Mouse (Mus musculus) lung, postnatal 0 days (tissue): ENCODE data around the gene Gm16181. TPM values are rescaled to one million over a fixed set of nuclear protein-coding genes. Genes with fewer than 3 reads are reported as not detected.

ENCODE experiments used
- ATAC-seq: fragments of 200-750 bp; cut with Nextera tagmentation; 2 replicates; pipeline ENCODE4 v1.8.0; 2017; ENCODE audit warnings: moderate library complexity
- DNase-seq: peaks from one replicate; pipeline ENCODE4 v3.0.0-alpha.2; 2016; ENCODE audit warnings: low spot score
- H3K27ac ChIP-seq: fragments of 300-500 bp; sonication (generic); 2 replicates; pipeline ENCODE4 v1.5.1; 2014; ENCODE audit warnings: antibody characterized with exemption, mild to moderate bottlenecking, low read length, mixed read lengths
- H3K27me3 ChIP-seq: fragments of 300-500 bp; sonication (generic); replicated peaks from 2 replicates; pipeline ENCODE4 v1.6.1; 2014; ENCODE audit warnings: low read length, mixed read lengths; ENCODE audit not compliant: insufficient read depth
- H3K36me3 ChIP-seq: fragments of 300-500 bp; sonication (generic); 2 replicates; pipeline ENCODE4 v1.6.1; 2014; ENCODE audit warnings: low read length, mixed read lengths; ENCODE audit not compliant: insufficient read depth
- H3K4me1 ChIP-seq: fragments of 300-500 bp; sonication (generic); 2 replicates; pipeline ENCODE4 v1.6.1; 2014; ENCODE audit warnings: antibody characterized with exemption, low read depth, low read length, mixed read lengths; ENCODE audit not compliant: insufficient read depth
- H3K4me2 ChIP-seq: fragments of 300-500 bp; sonication (generic); replicated peaks from 2 replicates; pipeline ENCODE4 v1.6.1; 2014; ENCODE audit warnings: low read depth, mild to moderate bottlenecking, low read length, moderate library complexity, mixed read lengths
- H3K4me3 ChIP-seq: fragments of 300-500 bp; sonication (generic); 2 replicates; pipeline ENCODE4 v1.5.1; 2014; ENCODE audit warnings: low read depth, low read length
- H3K9ac ChIP-seq: fragments of 300-500 bp; sonication (generic); replicated peaks from 2 replicates; pipeline ENCODE4 v1.6.1; 2014; ENCODE audit warnings: low read depth, mild to moderate bottlenecking
- H3K9me3 ChIP-seq: fragments of 300-500 bp; sonication (generic); 2 replicates; pipeline ENCODE4 v1.6.1; 2016; ENCODE audit warnings: low read length, mixed read lengths
- CTCF ChIP-seq: IDR thresholded peaks from 2 replicates; pipeline ENCODE4 v1.5.1; 2016; ENCODE audit warnings: antibody characterized with exemption, mild to moderate bottlenecking
- EP300 ChIP-seq: IDR thresholded peaks from 2 replicates; pipeline ENCODE4 v1.6.1; 2016; ENCODE audit warnings: antibody characterized with exemption, mild to moderate bottlenecking, control low read depth
- WGBS: fragments of 180-500 bp; shearing (Covaris S2); extraction: QIAGEN DNeasy Blood & Tissue Kit; methylation state at CpG from one replicate; pipeline ENCODE4 v1.1.7; 2014; 5-methylcytosine and 5-hydroxymethylcytosine counted together
- polyA plus RNA-seq: library from polyadenylated mRNA; unstranded; fragments of >200 nt; fragmentation: Nextera tagmentation; extraction: Ambion mirVana; gene quantifications from 2 replicates; pipeline ENCODE4 v1.2.1, GENCODE M21; 2015

Gene Gm16181
- polyA plus RNA-seq, 1 experiment from 2014 or later, result not detected

GRCm38 (mm10) chr17:35195631-35196320 lies 24.9 kb upstream of the Gm16181 start:
- peak; percentile 91 for ATAC-seq
- peak overlapping the region; percentile 75 for H3K4me2 ChIP-seq

GRCm38 (mm10) chr17:35196321-35196641 lies 24.4 kb upstream of the Gm16181 start:
- TF ChIP-seq CTCF (no peak), EP300 (no peak)
- 26% methylated on average over 9 of the region's 9 CpGs for WGBS
- ATAC-seq (peak; percentile 29; the same call in 1 of the 2 replicates), DNase-seq (no peak)
- Histone ChIP-seq H3K4me3 (peak overlapping the region; percentile 45), H3K9ac (no peak overlapping the region), H3K4me1 (peaks cover 4% of the 10 kb centered on the region; the same call in 1 of the 2 replicates), H3K27ac (no peak overlapping the region), H3K36me3 (no peaks in the 10 kb centered on the region), H3K9me3 (no peaks in the 10 kb centered on the region), H3K27me3 (no peaks in the 10 kb centered on the region; the same call in 1 of the 2 replicates), H3K4me2 (peak overlapping the region; percentile 75)

More at GRCm38 (mm10) chr17:35195631-35196320, 24.9 kb upstream of the Gm16181 start:
- Histone ChIP-seq H3K4me3 (peak overlapping the region; percentile 45), H3K9me3 (no peaks in the 10 kb centered on the region), H3K36me3 (no peaks in the 10 kb centered on the region), H3K27ac (no peak overlapping the region), H3K4me1 (peaks cover 4% of the 10 kb centered on the region; the same call in 1 of the 2 replicates), H3K27me3 (no peaks in the 10 kb centered on the region; the same call in 1 of the 2 replicates), H3K9ac (no peak overlapping the region)
- no peak for TF ChIP-seq EP300
- peak; percentile 98 for TF ChIP-seq CTCF
- 1% methylated on average over 64 of the region's 66 CpGs for WGBS
- peak; percentile 83 for DNase-seq

GRCm38 (mm10) chr17:35197126-35197525 lies 23.5 kb upstream of the Gm16181 start:
- Histone ChIP-seq H3K4me2 (no peak overlapping the region), H3K4me1 (peaks cover 4% of the 10 kb centered on the region; the same call in 1 of the 2 replicates), H3K9me3 (no peaks in the 10 kb centered on the region), H3K9ac (no peak overlapping the region), H3K36me3 (no peaks in the 10 kb centered on the region), H3K27ac (no peak overlapping the region), H3K27me3 (peaks cover 3% of the 10 kb centered on the region; the same call in 1 of the 2 replicates), H3K4me3 (no peak overlapping the region)
- 56% methylated on average over 5 of the region's 6 CpGs for WGBS
- DNase-seq (no peak), ATAC-seq (no peak)
- TF ChIP-seq EP300, result no peak
- no peak for TF ChIP-seq CTCF

GRCm38 (mm10) chr17:35198029-35198428 lies 22.6 kb upstream of the Gm16181 start:
- Histone ChIP-seq H3K4me2 (no peak overlapping the region), H3K27me3 (peaks cover 3% of the 10 kb centered on the region; the same call in 1 of the 2 replicates), H3K4me1 (peaks cover 4% of the 10 kb centered on the region; the same call in 1 of the 2 replicates), H3K36me3 (no peaks in the 10 kb centered on the region), H3K27ac (no peak overlapping the region), H3K9ac (no peak overlapping the region), H3K9me3 (no peaks in the 10 kb centered on the region), H3K4me3 (no peak overlapping the region)
- TF ChIP-seq EP300, result no peak
- TF ChIP-seq CTCF, result no peak
- ATAC-seq (no peak), DNase-seq (no peak)
- WGBS, result 50% methylated on average over 7 of the region's 7 CpGs

GRCm38 (mm10) chr17:35198946-35199345 lies 21.7 kb upstream of the Gm16181 start:
- TF ChIP-seq EP300, result no peak
- no peak for TF ChIP-seq CTCF
- Histone ChIP-seq H3K4me3 (no peak overlapping the region), H3K27me3 (peaks cover 3% of the 10 kb centered on the region; the same call in 1 of the 2 replicates), H3K27ac (no peak overlapping the region), H3K9ac (no peak overlapping the region), H3K4me1 (peaks cover 4% of the 10 kb centered on the region; the same call in 1 of the 2 replicates), H3K9me3 (no peaks in the 10 kb centered on the region), H3K36me3 (no peaks in the 10 kb centered on the region), H3K4me2 (no peak overlapping the region)
- 37% methylated on average over 8 of the region's 8 CpGs for WGBS
- DNase-seq (no peak), ATAC-seq (no peak)

- Histone ChIP-seq H3K4me3 (no peak overlapping the region), H3K4me1 (no peaks in the 10 kb centered on the region), H3K9me3 (no peaks in the 10 kb centered on the region), H3K36me3 (no peaks in the 10 kb centered on the region), H3K4me2 (no peak overlapping the region), H3K27me3 (peaks cover 3% of the 10 kb centered on the region; the same call in 1 of the 2 replicates), H3K27ac (no peak overlapping the region), H3K9ac (no peak overlapping the region)
- peak; percentile 33; the same call in 1 of the 2 replicates for ATAC-seq
- DNase-seq, result peak; percentile 61
- 77% methylated on average over 11 of the region's 11 CpGs for WGBS
- TF ChIP-seq EP300 (no peak), CTCF (no peak)
Measured at GRCm38 (mm10) chr17:35200398-35200797, 20.2 kb upstream of the Gm16181 start.
